Mouse (Mus musculus) ES-E14 (cell line): ENCODE results near the gene 2310022A10Rik. TPM values are rescaled to one million over a fixed set of nuclear protein-coding genes. Genes with fewer than 3 reads are reported as not detected.

Source experiments
- DNase-seq: peaks from one replicate; pipeline ENCODE4 v3.0.0-alpha.2; 2013; ENCODE audit warnings: low read depth, low spot score
- H3K27ac ChIP-seq: 2 replicates; pipeline ENCODE4 v1.5.1; 2012; ENCODE audit warnings: low read depth, mild to moderate bottlenecking, low read length, moderate library complexity, mixed read lengths; ENCODE audit not compliant: poor library complexity, insufficient read depth, severe bottlenecking
- H3K36me3 ChIP-seq: 2 replicates; pipeline ENCODE4 v1.6.1; 2012; ENCODE audit warnings: mild to moderate bottlenecking, low read length, moderate library complexity, mixed read lengths; ENCODE audit not compliant: control insufficient read depth, poor library complexity, insufficient read depth, severe bottlenecking
- H3K4me1 ChIP-seq, 2 experiments: fragments of 150-350 bp in 1 of 2; sonication (generic) in 1 of 2; 2 replicates each; pipeline ENCODE4 v1.6.1; 2012; ENCODE audit warnings: low read length in 2 of 2, mild to moderate bottlenecking in 1 of 2, mixed read lengths in 1 of 2; ENCODE audit not compliant: control insufficient read depth in 2 of 2, insufficient read depth in 2 of 2, poor library complexity in 1 of 2
- H3K4me3 ChIP-seq, 2 experiments: fragments of 150-350 bp in 1 of 2; sonication (generic) in 1 of 2; 2 replicates each; pipeline ENCODE4 v1.5.1; 2012; ENCODE audit warnings: low read length in 2 of 2, low read depth in 1 of 2, mild to moderate bottlenecking in 1 of 2, mixed read lengths in 1 of 2; ENCODE audit not compliant: insufficient read depth in 1 of 2, poor library complexity in 1 of 2, severe bottlenecking in 1 of 2
- H3K9ac ChIP-seq: 2 replicates; pipeline ENCODE4 v1.6.1; 2012; ENCODE audit warnings: low read depth, mild to moderate bottlenecking, low read length, mixed read lengths; ENCODE audit not compliant: poor library complexity, insufficient read depth, severe bottlenecking
- H3K9me3 ChIP-seq: fragments of 150-350 bp; sonication (generic); 2 replicates; pipeline ENCODE4 v1.6.1; 2012; ENCODE audit warnings: low read depth, mild to moderate bottlenecking, low read length; ENCODE audit not compliant: control insufficient read depth, insufficient read depth
- CHD2 ChIP-seq: IDR thresholded peaks from 2 replicates; pipeline ENCODE4 v1.6.1; 2014; ENCODE audit warnings: mild to moderate bottlenecking, low read depth, low read length, inconsistent platforms
- HCFC1 ChIP-seq: IDR thresholded peaks from 2 replicates; pipeline ENCODE4 v1.6.1; 2012; ENCODE audit warnings: low read length, inconsistent platforms, borderline replicate concordance; ENCODE audit not compliant: insufficient read depth
- MAFK ChIP-seq: IDR thresholded peaks from 2 replicates; pipeline ENCODE4 v1.6.1; 2014; ENCODE audit warnings: mild to moderate bottlenecking, low read depth, low read length, inconsistent platforms; ENCODE audit not compliant: insufficient read depth
- ZC3H11A ChIP-seq: IDR thresholded peaks from 2 replicates; pipeline ENCODE4 v1.6.1; 2012; ENCODE audit warnings: low read depth, mild to moderate bottlenecking, inconsistent platforms, low read length, borderline replicate concordance
- ZNF384 ChIP-seq: IDR thresholded peaks from 2 replicates; pipeline ENCODE4 v1.6.1; 2012; ENCODE audit warnings: low read depth, low read length, inconsistent platforms
- in situ Hi-C, 2 experiments: fragments of 600-800 bp; cut with MboI; formaldehyde crosslinking; loops; one replicate each; pipeline ENCODE4 v1.15.1; 2025; ENCODE audit warnings: low sequenced_read_pairs in 2 of 2, inconsistent platforms in 1 of 2; ENCODE audit not compliant: unreplicated experiment in 2 of 2
- total RNA-seq: library from RNA; depleted of rRNA; stranded (reverse); fragments of 300-350 nt; gene quantifications from 2 replicates; pipeline ENCODE4 v1.2.3, GENCODE M21; 2012

2310022A10Rik gene
- total RNA-seq, 1 experiment = 15.9 TPM

- no peak overlapping the region for H3K4me3 ChIP-seq
- no peaks in the 10 kb centered on the region for H3K36me3 ChIP-seq
- H3K4me1 ChIP-seq = peaks cover 10 to 19% of the 10 kb centered on the region in 2 experiments
- H3K9me3 ChIP-seq = no peaks in the 10 kb centered on the region
- in situ Hi-C loops = no loop called here
- no peak overlapping the region for H3K27ac ChIP-seq
- no peak for TF ChIP-seq ZC3H11A
- no peak for TF ChIP-seq ZNF384
- TF ChIP-seq CHD2 = no peak
- no peak for TF ChIP-seq HCFC1
- no peak for TF ChIP-seq MAFK
- no peak for DNase-seq
- H3K9ac ChIP-seq = no peak overlapping the region
These were observed 49.8 kb downstream of the 2310022A10Rik start for GRCm38 (mm10) chr7:27602835-27603234.

- in situ Hi-C loops = no loop called here
- H3K4me3 ChIP-seq = no peak overlapping the region
- no peaks in the 10 kb centered on the region for H3K9me3 ChIP-seq
- no peak for DNase-seq
- peaks cover 7% of the 10 kb centered on the region; the same call in 1 of the 2 replicates for H3K36me3 ChIP-seq
- peaks cover 10 to 17% of the 10 kb centered on the region in 2 experiments for H3K4me1 ChIP-seq
- TF ChIP-seq HCFC1 = no peak
- TF ChIP-seq ZNF384 = no peak
- TF ChIP-seq ZC3H11A = no peak
- TF ChIP-seq CHD2 = no peak
- TF ChIP-seq MAFK = no peak
- no peak overlapping the region for H3K27ac ChIP-seq
- H3K9ac ChIP-seq = no peak overlapping the region
These were observed 51.8 kb downstream of the 2310022A10Rik start for GRCm38 (mm10) chr7:27604661-27605348.

DNA sequence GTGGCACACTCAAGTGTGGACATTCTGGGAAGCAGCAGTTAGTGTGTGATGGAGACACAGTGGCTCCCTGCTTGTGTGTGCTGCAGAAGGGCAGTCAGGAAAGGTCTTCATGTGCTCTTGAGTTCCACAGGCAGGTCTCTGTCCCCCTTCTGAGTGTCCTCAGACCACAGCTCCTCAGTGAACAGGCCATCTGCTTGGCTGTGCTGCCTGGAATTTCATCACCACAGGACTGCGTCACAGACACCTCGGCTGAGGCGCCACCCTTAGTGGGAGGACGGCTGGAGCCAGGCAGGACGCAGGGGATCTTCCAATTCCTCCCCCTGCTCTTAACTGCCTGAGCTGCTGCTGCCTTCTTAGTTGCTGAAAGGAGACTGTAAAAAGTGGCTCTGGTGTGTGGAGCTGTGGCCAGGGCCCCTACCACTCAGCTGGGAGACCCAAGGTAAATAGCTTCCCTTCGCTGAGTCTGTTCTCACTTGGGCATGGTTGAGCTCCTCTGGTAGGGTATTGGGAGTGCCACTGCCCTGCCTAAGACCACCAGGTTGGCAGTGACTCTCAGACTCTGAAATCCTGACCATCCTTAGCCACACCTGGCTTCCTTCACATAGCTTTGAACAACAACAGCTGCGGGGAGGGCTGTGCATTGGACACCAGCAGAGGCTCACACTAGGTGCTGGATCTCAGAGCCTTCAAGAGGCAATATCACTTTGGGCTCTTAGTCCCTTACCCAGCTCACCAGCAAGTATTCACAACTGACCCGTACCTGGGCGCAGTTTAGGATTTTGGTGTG lies 52.7 kb downstream of the 2310022A10Rik start:
- Histone ChIP-seq H3K27ac (no peak overlapping the region), H3K36me3 (peaks cover 8% of the 10 kb centered on the region; the same call in 1 of the 2 replicates), H3K4me1 (peaks cover 6 to 11% of the 10 kb centered on the region in 2 experiments), H3K9me3 (no peaks in the 10 kb centered on the region), H3K9ac (no peak overlapping the region), H3K4me3 (no peak overlapping the region)
- TF ChIP-seq ZNF384 = no peak
- TF ChIP-seq MAFK = no peak
- no peak for TF ChIP-seq ZC3H11A
- no peak for TF ChIP-seq CHD2
- TF ChIP-seq HCFC1 = no peak
- in situ Hi-C loops = no loop called here
- no peak for DNase-seq

DNA sequence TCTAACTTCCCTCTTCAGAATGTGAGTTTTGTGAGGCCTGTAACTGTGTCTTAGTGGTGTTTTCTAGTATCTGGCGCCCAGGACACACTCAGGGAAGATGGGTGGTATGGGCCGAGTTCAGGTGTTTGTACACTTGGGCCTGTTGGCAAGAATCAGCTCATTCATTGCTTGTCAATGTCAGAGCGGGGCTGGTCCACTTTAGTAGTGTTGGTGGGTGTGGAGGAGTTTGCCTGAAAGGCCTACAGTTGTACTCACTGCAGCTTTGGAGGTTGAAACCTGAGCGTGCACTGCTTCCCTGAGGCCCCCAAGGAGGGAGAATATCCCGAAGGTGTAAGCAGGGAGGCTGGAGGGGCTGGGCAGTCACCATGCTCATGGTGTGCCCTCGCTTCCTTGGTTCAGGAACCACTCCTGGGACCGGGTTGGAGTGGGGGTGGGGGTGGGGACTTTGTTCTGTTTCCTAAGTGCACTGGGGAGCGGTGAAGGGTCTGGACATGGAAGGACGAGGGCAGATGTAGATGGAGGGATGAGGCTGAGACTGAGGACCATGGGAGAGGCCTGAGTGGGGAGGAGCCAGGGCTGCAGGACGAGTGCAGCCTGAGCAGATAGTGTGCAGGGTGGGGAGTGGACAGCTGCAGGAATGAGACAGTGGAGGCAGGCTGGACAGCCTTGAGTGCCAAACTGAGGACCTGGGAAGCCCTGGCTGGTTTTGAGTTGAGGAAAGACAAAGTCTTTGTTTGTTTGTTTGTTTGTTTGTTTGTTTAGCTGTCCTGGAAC lies 53.6 kb downstream of the 2310022A10Rik start:
- no peaks in the 10 kb centered on the region for H3K9me3 ChIP-seq
- H3K36me3 ChIP-seq = peaks cover 8% of the 10 kb centered on the region; the same call in 1 of the 2 replicates
- TF ChIP-seq MAFK (no peak), ZC3H11A (no peak), CHD2 (no peak), HCFC1 (no peak), ZNF384 (no peak)
- DNase-seq = no peak
- no peak overlapping the region for H3K27ac ChIP-seq
- H3K4me1 ChIP-seq = peaks cover 3 to 6% of the 10 kb centered on the region in 2 experiments; a peak in 3 of 4 replicates
- in situ Hi-C loops = no loop called here
- no peak overlapping the region for H3K4me3 ChIP-seq
- H3K9ac ChIP-seq = no peak overlapping the region
